Mouse (Mus musculus) heart, adult 9 months (tissue): ENCODE results near the gene Frmd5.
"Not testable (repeated sequence)": the region's sequence is repeated elsewhere in the genome, so short reads cannot be mapped to it uniquely, and the experiment has no call there.

Experiments
- DNase-seq, 2 experiments: peaks; one replicate each; pipeline ENCODE4 v3.0.0; 2022; ENCODE audit warnings: low spot score in 2 of 2

Gene Frmd5

DNA sequence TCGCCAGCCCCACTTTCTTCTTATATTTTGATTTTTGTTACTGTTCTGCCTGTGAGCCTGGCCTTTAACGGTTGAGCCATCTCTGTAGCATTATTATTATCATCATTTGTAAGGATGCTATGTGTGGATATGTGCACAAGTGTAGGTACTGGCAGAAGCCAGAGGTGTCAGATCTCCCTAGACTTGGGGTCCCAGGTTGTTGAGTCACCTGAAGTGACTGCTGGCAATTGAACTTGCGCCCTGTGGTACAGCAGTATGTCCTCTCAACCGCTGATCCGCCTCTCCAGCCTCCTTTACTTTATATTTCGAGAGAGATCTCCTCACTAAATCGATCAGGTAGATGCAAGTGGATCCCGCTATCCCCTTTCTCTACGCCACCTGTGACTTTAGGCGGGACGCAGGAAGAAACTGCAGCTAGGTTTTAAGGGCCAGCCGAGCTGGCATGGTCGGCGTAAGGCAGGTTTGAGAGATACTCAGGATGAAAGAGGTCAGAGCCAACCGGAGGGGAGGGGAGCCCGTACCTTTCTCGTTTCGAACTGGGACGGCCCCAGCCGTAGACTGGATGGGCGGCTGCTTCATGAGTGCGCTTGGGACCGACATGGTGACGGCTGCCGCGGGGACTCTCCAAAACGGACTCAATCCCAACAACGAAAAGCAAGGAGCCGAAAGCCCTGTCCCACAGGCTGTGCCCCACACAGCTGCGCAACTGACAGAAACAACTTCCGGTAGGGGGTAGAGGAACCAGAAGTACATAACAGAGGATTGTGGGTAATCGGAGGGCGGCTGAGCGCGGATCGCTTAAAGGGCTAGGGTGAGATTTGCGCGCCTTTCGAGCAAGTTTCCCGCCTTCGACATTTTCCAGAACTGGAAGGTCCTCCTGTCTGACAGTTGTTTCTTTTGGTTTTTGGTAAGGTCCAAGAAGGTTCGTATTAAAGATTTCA lies 300.7 kb downstream of the Frmd5 start, which contains the start of the genes Mfap1a and Wdr76:
Gene Mfap1a, minus strand, starts transcription at position 724 of the 941 bp plus-strand sequence.
Gene Wdr76, plus strand, starts transcription at position 782 of the 941 bp plus-strand sequence.
- peak; percentile 87 to 89 for DNase-seq

DNA sequence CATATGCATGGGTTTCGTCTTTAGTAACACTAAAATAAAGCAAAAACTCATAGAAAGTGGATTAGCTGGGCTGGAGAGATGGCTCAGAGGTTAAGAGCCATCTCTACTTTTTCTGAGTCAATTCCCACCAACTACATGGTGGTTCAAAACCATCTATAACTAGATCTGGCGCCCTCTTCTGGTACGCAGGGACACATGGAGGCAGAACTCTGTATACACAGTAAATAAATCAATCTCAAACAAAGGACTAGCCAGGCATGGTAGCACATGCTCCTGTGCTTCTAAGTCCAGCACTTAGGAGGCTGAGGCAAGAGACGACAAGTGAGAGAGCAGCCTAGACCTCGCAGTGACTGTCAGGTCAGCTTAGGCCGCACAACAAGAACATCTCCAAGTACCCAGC lies 305.3 kb downstream of the Frmd5 start:
- not testable (repeated sequence) for DNase-seq
